Mouse (Mus musculus) kidney, adult 9 months (tissue): ENCODE measurements around the gene Wdr45.

Source experiments
- DNase-seq: peaks from one replicate; pipeline ENCODE4 v3.0.0; 2022

The Wdr45 gene

DNA sequence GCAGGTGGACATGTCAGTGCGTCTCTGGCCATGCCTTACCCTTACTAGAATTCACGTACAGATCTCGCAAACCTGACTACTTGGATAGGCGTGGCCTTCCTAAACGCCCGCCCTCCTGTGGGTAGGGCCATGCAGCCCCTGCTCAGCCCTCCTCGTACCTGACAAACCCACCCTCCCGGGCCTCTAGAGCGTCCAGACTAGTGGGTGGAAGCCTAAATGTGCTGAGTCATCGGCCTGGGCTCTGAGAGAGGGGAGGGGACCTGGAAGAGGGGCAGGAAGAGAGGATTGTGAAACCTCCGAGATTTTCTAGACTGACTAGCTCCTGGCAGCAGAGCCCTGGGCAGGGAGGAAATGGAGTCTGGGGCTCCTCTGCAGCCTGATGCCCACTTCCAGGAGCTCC lies 51.6 kb downstream of the Wdr45 start:
- peak; percentile 31 for DNase-seq

DNA sequence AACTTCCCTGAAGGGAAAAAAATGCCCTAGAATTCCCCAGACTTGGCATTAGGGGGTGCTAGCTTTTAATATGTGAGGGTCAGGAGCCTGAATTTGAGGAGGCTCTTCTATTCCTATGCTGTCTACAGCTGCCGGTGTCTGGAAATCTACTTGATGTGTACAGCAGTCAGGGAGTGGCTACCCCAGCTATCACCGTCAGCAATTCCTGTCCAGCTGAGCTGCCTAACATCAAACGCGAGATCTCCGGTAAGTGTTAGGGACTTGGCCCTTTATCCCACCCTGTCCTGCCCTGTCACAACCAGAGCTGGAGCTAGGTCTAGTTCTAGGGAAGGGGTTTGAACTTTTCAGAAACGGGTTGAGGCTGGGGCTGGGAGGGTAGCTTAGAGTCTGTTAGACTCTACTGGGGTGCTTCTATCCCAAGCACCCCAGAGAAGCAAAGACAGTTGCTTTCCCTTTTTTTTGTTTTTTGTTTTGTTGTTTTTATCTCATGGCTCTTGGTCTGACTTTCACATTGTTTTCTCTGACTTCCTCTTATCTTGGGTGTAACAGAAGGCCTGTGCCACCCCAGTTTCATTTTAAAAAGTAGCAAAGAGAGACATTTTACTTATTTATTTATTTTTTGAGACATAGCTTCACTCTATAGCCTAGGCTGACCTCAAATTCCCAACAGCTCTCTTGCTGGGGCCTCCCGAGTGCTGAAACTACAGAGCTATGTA lies 55.3 kb downstream of the Wdr45 start:
- no peak for DNase-seq

DNA sequence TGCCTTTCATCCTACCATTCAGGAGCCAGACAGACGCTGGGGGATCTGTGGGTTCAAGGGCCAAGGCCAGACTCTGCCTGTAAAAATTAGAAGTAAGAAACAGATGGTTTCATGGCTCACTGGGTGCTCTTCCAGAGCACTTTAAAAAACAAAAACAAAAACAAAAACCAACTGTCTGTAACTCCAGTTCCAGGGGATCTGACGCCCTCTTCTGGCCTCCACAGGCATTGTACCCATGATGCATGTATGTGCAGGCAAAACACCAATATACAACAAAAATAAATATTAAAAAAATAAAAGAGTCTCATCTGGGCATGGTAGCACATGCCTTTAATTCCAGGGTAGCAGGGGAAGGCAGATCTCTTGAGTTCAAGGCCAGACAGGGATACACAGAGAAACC lies 58.6 kb downstream of the Wdr45 start:
- DNase-seq = no peak

DNA sequence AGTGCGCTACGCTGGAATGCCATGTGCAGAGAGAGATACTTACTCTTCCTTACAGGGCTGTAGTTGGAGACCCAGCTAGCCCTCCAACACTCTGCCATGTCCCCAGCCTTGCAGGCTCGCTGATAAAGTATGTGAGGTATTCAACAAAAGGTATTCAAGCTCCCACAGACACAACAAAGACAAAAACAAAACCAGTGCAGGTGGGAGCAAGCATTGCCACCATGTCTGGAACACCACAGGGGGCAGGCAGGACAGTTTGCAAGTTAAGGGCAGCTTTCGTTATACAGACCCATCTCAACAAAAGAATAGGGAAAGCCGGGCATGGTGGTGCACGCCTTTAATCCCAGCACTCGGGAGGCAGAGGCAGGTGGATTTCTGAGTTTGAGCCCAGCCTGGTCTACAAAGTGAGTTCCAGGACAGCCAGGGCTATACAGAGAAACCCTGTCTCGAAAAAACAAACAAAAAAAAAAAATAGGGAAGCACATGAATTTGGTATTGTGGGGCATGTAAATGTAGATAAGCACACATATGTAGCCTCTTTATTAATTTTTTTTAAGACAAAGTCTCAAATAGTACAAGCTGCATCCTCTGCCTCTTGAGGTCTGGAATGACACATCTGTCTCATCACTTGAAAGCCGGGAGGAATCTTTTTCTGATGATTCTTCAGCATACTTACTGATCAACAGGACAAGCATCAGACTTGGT lies 61.5 kb downstream of the Wdr45 start:
- DNase-seq = no peak

GRCm38 (mm10) chrX:7776329-7777082 lies 62.4 kb downstream of the Wdr45 start:
- peak; percentile 59 for DNase-seq
